Mouse (Mus musculus) kidney, adult 2 months (tissue): ENCODE measurements around the gene Pias3. TPM values are rescaled to one million over a fixed set of nuclear protein-coding genes. Genes with fewer than 3 reads are reported as not detected.

Experiments
- DNase-seq: peaks from one replicate; pipeline ENCODE4 v3.0.0; 2021
- H3K27ac ChIP-seq: fragments of 200-500 bp; 2 replicates; pipeline ENCODE4 v1.5.1; 2012; ENCODE audit warnings: low read depth, low read length, control low read depth, inconsistent platforms; ENCODE audit not compliant: insufficient read depth
- H3K27me3 ChIP-seq: fragments of 200-500 bp; replicated peaks from 2 replicates; pipeline ENCODE4 v1.6.1; 2012; ENCODE audit warnings: mild to moderate bottlenecking, moderate library complexity, low read length, inconsistent platforms; ENCODE audit not compliant: control insufficient read depth, insufficient read depth
- H3K36me3 ChIP-seq: fragments of 200-500 bp; 2 replicates; pipeline ENCODE4 v1.6.1; 2012; ENCODE audit warnings: mild to moderate bottlenecking, moderate library complexity, low read length, inconsistent platforms; ENCODE audit not compliant: control insufficient read depth, insufficient read depth
- H3K4me1 ChIP-seq: fragments of 200-500 bp; 2 replicates; pipeline ENCODE4 v1.6.1; 2011; ENCODE audit warnings: low read length; ENCODE audit not compliant: control insufficient read depth, insufficient read depth
- H3K4me3 ChIP-seq: fragments of 200-500 bp; 2 replicates; pipeline ENCODE4 v1.5.1; 2011; ENCODE audit warnings: mild to moderate bottlenecking, low read depth, low read length, control low read depth; ENCODE audit not compliant: insufficient read depth
- CTCF ChIP-seq: fragments of 200-500 bp; conservative IDR thresholded peaks from 2 replicates; pipeline ENCODE4 v1.5.1; 2011; ENCODE audit warnings: low read depth, mild to moderate bottlenecking, control low read depth, low read length, moderate library complexity, mixed read lengths; ENCODE audit not compliant: insufficient read depth, insufficient read length
- POLR2A ChIP-seq: fragments of 200-500 bp; IDR thresholded peaks from one replicate; pipeline ENCODE4 v1.6.1; 2011; ENCODE audit warnings: low read depth, low read length, control low read depth
- WGBS: fragments of 180-500 bp; shearing (Covaris S2); methylation state at CpG from one replicate; pipeline ENCODE4 v1.1.7; 2018; 5-methylcytosine and 5-hydroxymethylcytosine counted together
- polyA plus RNA-seq: library from polyadenylated mRNA; depleted of rRNA; stranded (reverse); fragments of >200 nt; gene quantifications from 2 replicates; pipeline ENCODE4 v1.2.3, GENCODE M21; 2012

The Pias3 gene
- polyA plus RNA-seq, 1 experiment: 21.0 TPM

GRCm38 (mm10) chr3:96715854-96716253 is 19.7 kb downstream of the Pias3 start:
- no peak for DNase-seq
- no peaks in the 10 kb centered on the region for H3K4me1 ChIP-seq
- H3K27ac ChIP-seq: no peak overlapping the region
- WGBS: 52% methylated on average over 2 of the region's 2 CpGs
- TF ChIP-seq CTCF (no peak), POLR2A (no peak)
- H3K36me3 ChIP-seq: peaks cover 2% of the 10 kb centered on the region; the same call in 1 of the 2 replicates
- H3K4me3 ChIP-seq: no peak overlapping the region
- no peaks in the 10 kb centered on the region for H3K27me3 ChIP-seq

DNA sequence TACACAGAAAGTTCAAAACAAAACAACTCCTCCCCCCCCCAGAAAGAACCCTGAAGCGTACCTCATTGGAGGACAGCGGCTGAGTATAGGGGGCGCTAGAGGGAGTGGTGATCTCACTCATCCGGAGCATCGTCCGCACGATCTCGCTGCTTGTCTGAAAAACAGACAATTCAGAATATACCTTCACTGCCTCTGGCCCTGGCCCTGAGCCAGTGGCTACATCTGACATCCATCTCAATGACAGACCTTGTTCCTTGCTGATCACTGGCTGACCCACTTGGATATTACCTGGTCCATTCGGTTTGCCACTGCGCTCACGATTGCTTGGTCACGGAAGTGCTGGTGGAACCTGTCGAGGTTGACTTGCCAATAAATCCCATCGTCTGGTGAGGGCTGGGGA is 23.0 kb downstream of the Pias3 start:
- WGBS: 50% methylated on average over 14 of the region's 14 CpGs
- H3K27ac ChIP-seq: no peak overlapping the region
- H3K4me1 ChIP-seq: no peaks in the 10 kb centered on the region
- no peak overlapping the region for H3K4me3 ChIP-seq
- H3K36me3 ChIP-seq: no peaks in the 10 kb centered on the region
- no peaks in the 10 kb centered on the region for H3K27me3 ChIP-seq
- peak; percentile 35 for DNase-seq
- no peak for TF ChIP-seq POLR2A
- TF ChIP-seq CTCF: peak; percentile 44

- under 1% methylated on average over 52 of the region's 52 CpGs for WGBS
- peak; percentile 98 for DNase-seq
- H3K27ac ChIP-seq: peak within 1 kb of the TSS; percentile 91
- peaks cover 23% of the 10 kb centered on the region for H3K4me1 ChIP-seq
- peak within 1 kb of the TSS; percentile 92 for H3K4me3 ChIP-seq
- no peaks in the 10 kb centered on the region for H3K27me3 ChIP-seq
- H3K36me3 ChIP-seq: no peaks in the 10 kb centered on the region; the same call in 1 of the 2 replicates
- TF ChIP-seq POLR2A: peak; percentile 35
- TF ChIP-seq CTCF: no peak
Measured at GRCm38 (mm10) chr3:96727343-96727827, 31.2 kb downstream of the Pias3 start, which contains the start of the genes Polr3c and Rnf115. Polr3c (minus strand) TSS chr3:96727628. Rnf115 (plus strand) TSS chr3:96727664.

GRCm38 (mm10) chr3:96727828-96728633 is 31.8 kb downstream of the Pias3 start:
- peak overlapping the region; percentile 92 for H3K4me3 ChIP-seq
- H3K27me3 ChIP-seq: no peaks in the 10 kb centered on the region
- peak overlapping the region; percentile 91 for H3K27ac ChIP-seq
- no peak for TF ChIP-seq POLR2A
- TF ChIP-seq CTCF: no peak
- no peaks in the 10 kb centered on the region; the same call in 1 of the 2 replicates for H3K36me3 ChIP-seq
- peak; percentile 34 for DNase-seq
- peaks cover 23% of the 10 kb centered on the region for H3K4me1 ChIP-seq
- WGBS: under 1% methylated on average over 42 of the region's 42 CpGs

DNA sequence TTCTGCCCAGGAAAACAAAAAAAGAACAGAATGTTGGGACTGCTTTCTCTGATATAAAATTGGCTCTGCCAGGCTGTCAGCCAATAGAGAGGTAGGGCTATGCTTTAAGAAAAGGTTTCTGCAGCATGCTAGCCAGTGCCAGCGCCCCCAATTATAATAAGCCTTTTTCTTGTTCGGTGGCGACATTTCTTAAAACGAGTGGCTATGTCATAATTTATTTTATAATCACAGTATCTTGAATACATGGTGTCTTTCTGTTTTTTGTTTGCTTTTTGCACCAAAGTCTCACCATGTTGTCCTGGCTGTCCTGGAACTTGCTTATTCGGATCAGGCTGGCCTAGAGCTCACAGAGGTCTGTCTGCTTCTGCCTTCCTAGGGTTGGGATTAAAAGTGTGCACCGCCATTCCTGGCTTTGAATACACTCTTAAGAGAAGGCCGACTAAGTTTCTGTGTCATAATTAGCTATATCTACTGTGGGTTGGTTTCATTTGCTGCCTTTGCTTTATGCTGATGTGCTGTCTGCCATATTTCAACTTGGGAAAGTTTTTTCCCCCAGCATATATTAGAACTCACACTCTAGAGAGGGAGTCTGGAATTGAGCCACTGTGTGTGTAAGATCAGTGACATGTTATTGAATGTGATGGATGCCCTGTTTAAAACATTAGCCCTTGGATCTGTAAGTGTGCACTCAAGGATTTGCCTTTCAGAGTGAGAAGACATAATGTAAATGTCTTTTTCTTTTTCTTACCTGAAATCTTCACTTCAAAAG is 32.6 kb downstream of the Pias3 start:
- TF ChIP-seq CTCF: no peak
- TF ChIP-seq POLR2A: no peak
- Histone ChIP-seq H3K4me1 (peaks cover 23% of the 10 kb centered on the region), H3K27ac (peak overlapping the region; percentile 91), H3K4me3 (peak overlapping the region; percentile 92), H3K36me3 (no peaks in the 10 kb centered on the region; the same call in 1 of the 2 replicates), H3K27me3 (no peaks in the 10 kb centered on the region)
- no peak for DNase-seq
- WGBS: 37% methylated on average over 7 of the region's 7 CpGs

- DNase-seq: no peak
- 54% methylated on average over 3 of the region's 3 CpGs for WGBS
- no peak for TF ChIP-seq POLR2A
- TF ChIP-seq CTCF: no peak
- Histone ChIP-seq H3K36me3 (no peaks in the 10 kb centered on the region; the same call in 1 of the 2 replicates), H3K27ac (no peak overlapping the region), H3K4me1 (peaks cover 23% of the 10 kb centered on the region), H3K27me3 (no peaks in the 10 kb centered on the region), H3K4me3 (no peak overlapping the region)
Measured at GRCm38 (mm10) chr3:96729403-96729784, 33.2 kb downstream of the Pias3 start.

- no peak for DNase-seq
- no peak overlapping the region for H3K4me3 ChIP-seq
- H3K4me1 ChIP-seq: peaks cover 23% of the 10 kb centered on the region
- no peak for TF ChIP-seq POLR2A
- no peak for TF ChIP-seq CTCF
- WGBS: 61% methylated on average over 5 of the region's 5 CpGs
- no peaks in the 10 kb centered on the region; the same call in 1 of the 2 replicates for H3K36me3 ChIP-seq
- no peaks in the 10 kb centered on the region for H3K27me3 ChIP-seq
- H3K27ac ChIP-seq: no peak overlapping the region
Measured at GRCm38 (mm10) chr3:96730785-96731184, 34.6 kb downstream of the Pias3 start.
